Comparison of ENCODE assay signal across 15 mouse cellular contexts in genomic region chr14:115048863-115049566, GRCm38 (mm10). TPM values are rescaled to one million over a fixed set of nuclear protein-coding genes. Genes with fewer than 3 reads are reported as not detected.
DNase-seq lines count a peak whose midpoint lies in the region; ATAC-seq and TF ChIP-seq lines count a peak whose summit lies in the region.
"Had no signal": no experiment of that assay in that cellular context is flagged by ENCODE, and none has a peak within 500 bp of the region (broad histone marks: within the 10 kb centered on the region; RNA-seq: fewer than 3 reads in every experiment).

No protein-coding gene starts in this region.

- 0 out of 2 replicates have a peak overlapping the region, but pooled peaks have one; percentile 1 for H3K9ac ChIP-seq in forebrain, embryonic 12.5 days
- H3K9ac ChIP-seq in forebrain, embryonic 15.5 days (replicated peaks), result no peak overlapping the region
- H3K9ac ChIP-seq in midbrain, embryonic 11.5 days (ENCODE audit: low read length), result no peak overlapping the region
- no peak overlapping the region for H3K9ac ChIP-seq in midbrain, postnatal 0 days (replicated peaks; ENCODE audit: low read length, poor library complexity, severe bottlenecking)
- no peak overlapping the region for H3K9ac ChIP-seq in embryonic facial prominence, embryonic 11.5 days (replicated peaks; ENCODE audit: low read length)
- H3K9ac ChIP-seq in neural tube, embryonic 12.5 days, result no peak overlapping the region
- no peak overlapping the region for H3K9ac ChIP-seq in kidney, embryonic 15.5 days

- no peak overlapping the region for H3K27ac ChIP-seq in forebrain, embryonic 12.5 days
- H3K27ac ChIP-seq in forebrain, embryonic 15.5 days (replicated peaks), result no peak overlapping the region
- peak overlapping the region; percentile 14; the same call in 1 of the 2 replicates for H3K27ac ChIP-seq in midbrain, embryonic 11.5 days (ENCODE audit: low read depth, low read length)
- H3K27ac ChIP-seq in midbrain, postnatal 0 days (ENCODE audit: low read depth, low read length), result no peak overlapping the region
- H3K27ac ChIP-seq in embryonic facial prominence, embryonic 11.5 days (replicated peaks; ENCODE audit: low read depth, low read length), result no peak overlapping the region
- H3K27ac ChIP-seq in neural tube, embryonic 12.5 days, result no peak overlapping the region
- H3K27ac ChIP-seq in kidney, embryonic 15.5 days, result no peak overlapping the region

- 38% methylated on average over 5 of the region's 5 CpGs for WGBS in forebrain, embryonic 12.5 days
- 36% methylated on average over 5 of the region's 5 CpGs for WGBS in forebrain, embryonic 15.5 days
- 33% methylated on average over 5 of the region's 5 CpGs for WGBS in midbrain, embryonic 11.5 days
- WGBS in midbrain, postnatal 0 days, result 34% methylated on average over 5 of the region's 5 CpGs
- WGBS in embryonic facial prominence, embryonic 11.5 days, result 35% methylated on average over 5 of the region's 5 CpGs
- 36% methylated on average over 5 of the region's 5 CpGs for WGBS in neural tube, embryonic 12.5 days
- 30% methylated on average over 5 of the region's 5 CpGs for WGBS in kidney, embryonic 15.5 days

- TF ChIP-seq CTCF in midbrain, postnatal 0 days (IDR thresholded peaks at IDR 0.05), result no peak

- peaks cover 15% of the 10 kb centered on the region for H3K4me1 ChIP-seq in forebrain, embryonic 12.5 days
- peaks cover 28% of the 10 kb centered on the region for H3K4me1 ChIP-seq in forebrain, embryonic 15.5 days
- peaks cover 7% of the 10 kb centered on the region for H3K4me1 ChIP-seq in midbrain, embryonic 11.5 days (ENCODE audit: control insufficient read depth, insufficient read depth, low read length)
- H3K4me1 ChIP-seq in midbrain, postnatal 0 days (ENCODE audit: insufficient read depth, low read length), result no peaks in the 10 kb centered on the region
- H3K4me1 ChIP-seq in embryonic facial prominence, embryonic 11.5 days (ENCODE audit: control insufficient read depth, insufficient read depth, low read length), result 0 out of 2 replicates have a peak, but pooled peaks cover 2% of the 10 kb centered on the region
- peaks cover 2% of the 10 kb centered on the region for H3K4me1 ChIP-seq in neural tube, embryonic 12.5 days
- H3K4me1 ChIP-seq in kidney, embryonic 15.5 days, result peaks cover 11% of the 10 kb centered on the region

- peaks cover 39% of the 10 kb centered on the region for H3K36me3 ChIP-seq in forebrain, embryonic 12.5 days (replicated peaks)
- H3K36me3 ChIP-seq in forebrain, embryonic 15.5 days, result peaks cover 36% of the 10 kb centered on the region
- peaks cover 18% of the 10 kb centered on the region for H3K36me3 ChIP-seq in midbrain, embryonic 11.5 days (ENCODE audit: control insufficient read depth, insufficient read depth, low read length)
- H3K36me3 ChIP-seq in midbrain, postnatal 0 days (ENCODE audit: insufficient read depth, low read length), result peaks cover 5% of the 10 kb centered on the region
- H3K36me3 ChIP-seq in embryonic facial prominence, embryonic 11.5 days (replicated peaks; ENCODE audit: control insufficient read depth, insufficient read depth, low read depth, low read length), result peaks cover 10% of the 10 kb centered on the region
- H3K36me3 ChIP-seq in neural tube, embryonic 12.5 days, result peaks cover 35% of the 10 kb centered on the region
- peaks cover 43% of the 10 kb centered on the region for H3K36me3 ChIP-seq in kidney, embryonic 15.5 days

- H3K27me3 ChIP-seq in forebrain, embryonic 12.5 days, result no peaks in the 10 kb centered on the region
- H3K27me3 ChIP-seq in forebrain, embryonic 15.5 days, result no peaks in the 10 kb centered on the region
- H3K27me3 ChIP-seq in midbrain, embryonic 11.5 days (ENCODE audit: control insufficient read depth, insufficient read depth, low read length), result no peaks in the 10 kb centered on the region
- no peaks in the 10 kb centered on the region for H3K27me3 ChIP-seq in midbrain, postnatal 0 days (ENCODE audit: insufficient read depth, low read length)
- H3K27me3 ChIP-seq in embryonic facial prominence, embryonic 11.5 days (ENCODE audit: control insufficient read depth, insufficient read depth, low read length), result no peaks in the 10 kb centered on the region
- no peaks in the 10 kb centered on the region for H3K27me3 ChIP-seq in neural tube, embryonic 12.5 days (replicated peaks)
- no peaks in the 10 kb centered on the region for H3K27me3 ChIP-seq in kidney, embryonic 15.5 days

- ATAC-seq in forebrain, embryonic 12.5 days (ENCODE audit: low FRiP score), result peak; percentile 34; the same call in 1 of the 2 replicates
- no peak for ATAC-seq in forebrain, embryonic 15.5 days (replicated peaks)
- ATAC-seq in midbrain, embryonic 11.5 days (ENCODE audit: low FRiP score), result peak; percentile 47; the same call in 1 of the 2 replicates
- no peak for ATAC-seq in midbrain, postnatal 0 days (ENCODE audit: low FRiP score)
- peak; percentile 24; the same call in 1 of the 2 replicates for ATAC-seq in embryonic facial prominence, embryonic 11.5 days (replicated peaks; ENCODE audit: insufficient number of reproducible peaks, low FRiP score, low TSS enrichment, low read depth)
- ATAC-seq in neural tube, embryonic 12.5 days (ENCODE audit: low FRiP score, low read depth), result 0 out of 2 replicates have a peak, but pooled peaks have one; percentile 46
- ATAC-seq in kidney, embryonic 15.5 days (replicated peaks; ENCODE audit: low FRiP score), result no peak

- no peaks in the 10 kb centered on the region for H3K9me3 ChIP-seq in forebrain, embryonic 12.5 days
- H3K9me3 ChIP-seq in forebrain, embryonic 15.5 days, result no peaks in the 10 kb centered on the region
- H3K9me3 ChIP-seq in midbrain, embryonic 11.5 days (ENCODE audit: control insufficient read depth, low read length), result no peaks in the 10 kb centered on the region
- no peaks in the 10 kb centered on the region for H3K9me3 ChIP-seq in midbrain, postnatal 0 days (ENCODE audit: low read length)
- H3K9me3 ChIP-seq in embryonic facial prominence, embryonic 11.5 days (replicated peaks; ENCODE audit: control insufficient read depth, low read length), result no peaks in the 10 kb centered on the region
- H3K9me3 ChIP-seq in neural tube, embryonic 12.5 days, result no peaks in the 10 kb centered on the region
- no peaks in the 10 kb centered on the region for H3K9me3 ChIP-seq in kidney, embryonic 15.5 days (replicated peaks)

- no peak overlapping the region for H3K4me3 ChIP-seq in forebrain, embryonic 12.5 days (replicated peaks)
- no peak overlapping the region for H3K4me3 ChIP-seq in forebrain, embryonic 15.5 days
- no peak overlapping the region for H3K4me3 ChIP-seq in midbrain, embryonic 11.5 days (ENCODE audit: low read depth, low read length)
- H3K4me3 ChIP-seq in midbrain, postnatal 0 days (ENCODE audit: low read depth, low read length), result no peak overlapping the region
- H3K4me3 ChIP-seq in embryonic facial prominence, embryonic 11.5 days (ENCODE audit: low read depth, low read length), result no peak overlapping the region
- no peak overlapping the region for H3K4me3 ChIP-seq in neural tube, embryonic 12.5 days
- H3K4me3 ChIP-seq in kidney, embryonic 15.5 days (replicated peaks), result no peak overlapping the region

- no peak overlapping the region for H3K4me2 ChIP-seq in forebrain, embryonic 12.5 days
- H3K4me2 ChIP-seq in forebrain, embryonic 15.5 days (replicated peaks), result no peak overlapping the region
- H3K4me2 ChIP-seq in midbrain, embryonic 11.5 days, result no peak overlapping the region
- H3K4me2 ChIP-seq in midbrain, postnatal 0 days (ENCODE audit: low read depth, low read length, poor library complexity, severe bottlenecking), result no peak overlapping the region
- no peak overlapping the region for H3K4me2 ChIP-seq in embryonic facial prominence, embryonic 11.5 days (ENCODE audit: low read depth, low read length)
- no peak overlapping the region for H3K4me2 ChIP-seq in neural tube, embryonic 12.5 days (replicated peaks)
- no peak overlapping the region for H3K4me2 ChIP-seq in kidney, embryonic 15.5 days

- DNase-seq in midbrain, embryonic 11.5 days (ENCODE audit: low spot score, missing footprints), result peak; percentile 78
- DNase-seq in midbrain, postnatal 0 days (ENCODE audit: low spot score), result no peak
- no peak for DNase-seq in embryonic facial prominence, embryonic 11.5 days (ENCODE audit: low spot score)
- no peak for DNase-seq in MN1 (ENCODE audit: low spot score)
- DNase-seq: adrenal gland, postnatal 14 days; cerebellum, postnatal 36 days; gastrocnemius, postnatal 25 days; kidney, adult 11 months; lung, adult 2 months had no signal

RNA-seq across cellular contexts. Expression of gene Gpc5, which starts 43.0 kb away (rescaled TPM):
- polyA plus RNA-seq in forebrain, embryonic 12.5 days (2016; fragmentation: Nextera tagmentation; extraction: Ambion mirVana), result 0.91 and 1.3 TPM in 2 replicates
- 1.7 and 2.1 TPM in 2 replicates for polyA plus RNA-seq in forebrain, embryonic 15.5 days (2015; fragmentation: Nextera tagmentation; extraction: Ambion mirVana)
- 0.75 and 0.76 TPM in 2 replicates for polyA plus RNA-seq in midbrain, embryonic 11.5 days (2014; fragmentation: Nextera tagmentation; extraction: Ambion mirVana)
- total RNA-seq in midbrain, postnatal 0 days (2014; rRNA removed), result 23.0 and 23.9 TPM in 2 replicates
- polyA plus RNA-seq in midbrain, postnatal 0 days (2015; fragmentation: Nextera tagmentation; extraction: Ambion mirVana), result 13.8 and 14.3 TPM in 2 replicates
- 1.0 and 1.5 TPM in 2 replicates for polyA plus RNA-seq in embryonic facial prominence, embryonic 11.5 days (2014; fragmentation: Nextera tagmentation; extraction: Ambion mirVana)
- 1.4 and 1.8 TPM in 2 replicates for polyA plus RNA-seq in neural tube, embryonic 12.5 days (2016; fragmentation: Nextera tagmentation; extraction: Ambion mirVana)
- 10.2 and 11.1 TPM in 2 replicates for polyA plus RNA-seq in kidney, embryonic 15.5 days (2015; fragmentation: Nextera tagmentation; extraction: Ambion mirVana)
- total RNA-seq: gastrocnemius, postnatal 25 days had no signal
- polyA plus RNA-seq: heart, postnatal 0 days; spleen, adult 2 months had no signal

Comparison
In these comparisons a context has a peak if more than half of its experiments do, and no peak if none do; other contexts are left out.
1. ATAC-seq: peak in forebrain, embryonic 12.5 days (single experiment), midbrain, embryonic 11.5 days (single experiment), embryonic facial prominence, embryonic 11.5 days (single experiment) and neural tube, embryonic 12.5 days (single experiment); none in forebrain, embryonic 15.5 days (single experiment), midbrain, postnatal 0 days (single experiment) and kidney, embryonic 15.5 days (single experiment).